Mouse (Mus musculus): ENCODE data around the gene Peg10. TPM values are rescaled to one million over a fixed set of nuclear protein-coding genes. Genes with fewer than 3 reads are reported as not detected.

Gene Peg10
- not detected for polyA plus RNA-seq (2017; shearing (Covaris generic))

DNA sequence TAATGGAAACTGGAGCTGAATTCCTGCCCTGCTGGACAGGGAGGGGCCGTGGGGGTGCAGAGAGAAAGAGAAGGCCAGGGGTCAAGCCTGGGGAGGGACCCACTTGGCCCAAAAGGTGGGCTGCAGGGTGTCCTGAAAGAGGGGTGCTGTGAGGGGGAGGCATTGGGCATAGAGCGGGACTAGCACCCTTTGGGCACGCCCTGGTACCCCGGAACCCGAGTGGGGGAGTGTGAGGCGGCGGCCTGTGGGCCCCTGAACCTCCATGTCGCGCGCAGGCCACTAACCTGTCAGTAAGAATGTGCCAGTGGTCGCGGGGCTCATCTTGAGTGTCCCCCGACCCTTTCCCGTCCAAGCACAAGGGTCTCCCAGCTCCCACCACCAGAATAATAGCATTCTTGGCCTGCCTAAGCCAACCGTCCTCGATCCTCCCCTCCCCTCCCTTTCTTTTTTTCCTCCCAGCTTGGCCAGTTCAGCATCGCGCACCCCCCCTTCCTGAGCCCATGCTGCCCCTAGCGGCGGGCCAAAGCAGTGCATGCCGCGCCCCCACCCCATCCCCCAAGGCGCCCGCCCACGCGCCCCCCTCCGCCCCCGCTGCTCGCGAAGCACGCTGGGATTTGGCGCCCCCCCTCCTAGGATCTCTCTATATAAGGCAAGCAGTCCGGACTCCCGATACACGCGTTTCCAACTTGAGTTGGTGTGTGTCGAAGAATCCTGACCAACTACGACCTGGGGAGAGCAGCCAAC, at the start of gene Peg10, which contains the start of gene Sgce:
Gene Peg10 (plus strand): TSS at position 611 of the 744 bp plus-strand sequence.
Gene Sgce (minus strand): TSS at position 512 of the 744 bp plus-strand sequence.

Other genes starting within 250 kb of the Peg10 start
- gene Col1a2, start 242.5 kb upstream of the Peg10 start, polyA plus RNA-seq (2017; shearing (Covaris generic)), result 0.88 TPM
- 5.5 TPM for gene Casd1, start 146.5 kb upstream of the Peg10 start, polyA plus RNA-seq (2017; shearing (Covaris generic))
- not detected for gene Sgce, start 99 bp upstream of the Peg10 start, polyA plus RNA-seq (2017; shearing (Covaris generic))
- gene Ppp1r9a, start 155.6 kb downstream of the Peg10 start, polyA plus RNA-seq (2017; shearing (Covaris generic)), result not detected

Data from inflammation-experienced regulatory T-cells, adult 16 weeks (primary cell).